Mouse (Mus musculus): ENCODE measurements around the gene Cygb. TPM values are rescaled to one million over a fixed set of nuclear protein-coding genes. Genes with fewer than 3 reads are reported as not detected.
"Not testable (repeated sequence)": the region's sequence is repeated elsewhere in the genome, so short reads cannot be mapped to it uniquely, and the experiment has no call there.

Cygb gene
- polyA plus RNA-seq, 1 experiment from 2014 or later, result 16.0 TPM

DNA sequence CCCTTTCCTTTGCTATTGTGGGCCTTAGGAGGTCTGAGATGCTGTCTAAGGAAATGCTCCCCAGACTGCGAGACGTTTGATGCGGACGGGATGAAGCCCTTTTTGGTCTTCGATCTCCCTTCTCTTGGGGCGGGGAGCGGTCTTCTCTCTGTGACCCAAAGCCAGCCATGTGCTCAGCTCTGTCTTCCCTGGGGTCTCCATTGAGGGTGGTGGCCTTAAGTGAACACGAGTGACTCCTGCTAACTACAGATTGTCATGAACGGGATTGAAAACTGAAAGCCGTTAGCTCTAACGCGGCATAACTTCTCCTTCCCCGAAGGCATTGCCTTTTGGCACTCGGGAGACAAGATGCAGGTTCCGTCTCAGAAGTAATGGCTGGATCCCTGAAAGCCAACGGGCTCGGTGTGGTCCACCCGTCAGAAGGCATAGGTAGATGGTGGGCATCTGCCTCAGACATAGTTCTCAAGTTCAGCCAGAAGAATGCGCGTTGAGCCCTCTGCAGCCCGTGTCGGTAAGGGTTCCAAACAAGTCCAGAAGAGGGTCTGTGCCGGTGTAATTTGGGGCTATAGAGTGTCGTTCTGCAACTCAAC lies 17.8 kb upstream of the Cygb start:
- no peaks in the 10 kb centered on the region for H3K9me3 ChIP-seq (replicated peaks)
- peak overlapping the region; percentile 83 for H3K27ac ChIP-seq
- under 1% methylated on average over 24 of the region's 24 CpGs for WGBS
- H3K27me3 ChIP-seq, result peaks cover 4% of the 10 kb centered on the region; the same call in 1 of the 2 replicates
- peaks cover 43% of the 10 kb centered on the region for H3K36me3 ChIP-seq
- H3K9ac ChIP-seq, result peak overlapping the region; percentile 90
- H3K4me1 ChIP-seq, result peaks cover 53% of the 10 kb centered on the region
- peak overlapping the region; percentile 88 for H3K4me3 ChIP-seq (replicated peaks)
- peak overlapping the region; percentile 72 for H3K4me2 ChIP-seq
- ATAC-seq (replicated peaks; ENCODE audit: low FRiP score), result peak; percentile 7; the same call in 1 of the 2 replicates

DNA sequence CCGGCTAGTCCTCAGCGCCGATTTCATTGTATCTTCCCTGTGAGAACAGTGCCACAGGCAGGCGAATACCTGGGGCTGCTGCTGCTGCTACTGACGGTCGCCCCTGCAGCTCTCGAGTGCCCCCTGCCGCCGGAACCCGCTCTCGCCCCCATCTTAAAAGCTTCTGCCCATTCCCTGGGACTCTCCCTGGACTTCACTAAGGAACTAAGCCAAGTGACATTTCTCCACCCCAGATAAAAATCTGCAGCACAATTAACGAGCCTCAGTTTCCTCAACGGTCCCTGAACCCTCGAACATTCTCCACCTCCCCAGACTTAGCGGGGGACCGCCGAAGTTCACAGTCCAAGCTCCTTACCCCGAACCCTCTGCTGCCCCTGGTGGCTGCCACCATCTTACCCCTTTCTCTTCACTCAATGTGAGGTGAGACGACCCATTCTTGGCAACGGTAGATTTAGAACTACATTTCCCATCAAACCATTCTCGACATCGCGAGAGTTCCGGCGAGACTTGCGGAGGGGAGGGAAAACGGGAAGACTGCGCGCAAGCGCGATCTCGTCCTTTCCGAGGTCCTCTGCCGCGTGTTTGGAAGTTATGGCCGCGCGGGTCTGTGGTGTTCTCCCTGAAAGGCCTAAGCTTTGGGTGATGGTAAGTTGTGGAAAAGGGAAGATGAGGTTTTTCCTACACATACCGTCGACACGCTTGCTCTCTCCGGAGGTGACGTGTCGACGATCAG lies 17.2 kb upstream of the Cygb start:
- Histone ChIP-seq H3K9ac (peak overlapping the region; percentile 90), H3K27ac (peak overlapping the region; percentile 83), H3K36me3 (peaks cover 37% of the 10 kb centered on the region), H3K9me3 (replicated peaks) (no peaks in the 10 kb centered on the region), H3K4me3 (replicated peaks) (peak overlapping the region; percentile 88), H3K27me3 (peaks cover 4% of the 10 kb centered on the region; the same call in 1 of the 2 replicates), H3K4me2 (peak overlapping the region; percentile 72), H3K4me1 (peaks cover 51% of the 10 kb centered on the region)
- ATAC-seq (replicated peaks; ENCODE audit: low FRiP score), result peak; percentile 86
- WGBS, result 2% methylated on average over 45 of the region's 45 CpGs

DNA sequence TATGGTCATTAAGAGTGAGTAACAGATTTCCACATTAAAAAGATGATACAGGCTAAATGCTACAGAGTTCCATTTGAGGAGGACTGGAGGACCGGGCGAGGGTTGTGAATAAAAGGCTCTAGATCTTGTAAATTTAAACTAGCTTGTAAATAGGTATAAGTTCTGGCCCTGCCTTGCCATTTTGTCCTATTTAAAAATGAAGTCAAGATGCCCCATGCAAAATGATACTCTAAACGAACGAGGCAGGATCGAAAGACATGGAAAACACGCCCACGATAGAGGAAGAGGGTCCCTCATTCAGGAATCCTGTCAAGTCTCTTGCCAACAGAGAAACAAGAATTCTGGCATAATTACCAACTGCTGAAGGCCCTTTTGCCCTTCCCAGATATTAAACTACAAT lies 16.3 kb upstream of the Cygb start:
- 79% methylated on average over 7 of the region's 7 CpGs for WGBS
- H3K4me2 ChIP-seq, result no peak overlapping the region
- no peak overlapping the region for H3K27ac ChIP-seq
- ATAC-seq (replicated peaks; ENCODE audit: low FRiP score), result no peak
- H3K4me3 ChIP-seq (replicated peaks), result no peak overlapping the region
- peaks cover 28% of the 10 kb centered on the region for H3K36me3 ChIP-seq
- peaks cover 4% of the 10 kb centered on the region; the same call in 1 of the 2 replicates for H3K27me3 ChIP-seq
- peaks cover 53% of the 10 kb centered on the region for H3K4me1 ChIP-seq
- H3K9me3 ChIP-seq (replicated peaks), result no peaks in the 10 kb centered on the region
- H3K9ac ChIP-seq, result no peak overlapping the region

DNA sequence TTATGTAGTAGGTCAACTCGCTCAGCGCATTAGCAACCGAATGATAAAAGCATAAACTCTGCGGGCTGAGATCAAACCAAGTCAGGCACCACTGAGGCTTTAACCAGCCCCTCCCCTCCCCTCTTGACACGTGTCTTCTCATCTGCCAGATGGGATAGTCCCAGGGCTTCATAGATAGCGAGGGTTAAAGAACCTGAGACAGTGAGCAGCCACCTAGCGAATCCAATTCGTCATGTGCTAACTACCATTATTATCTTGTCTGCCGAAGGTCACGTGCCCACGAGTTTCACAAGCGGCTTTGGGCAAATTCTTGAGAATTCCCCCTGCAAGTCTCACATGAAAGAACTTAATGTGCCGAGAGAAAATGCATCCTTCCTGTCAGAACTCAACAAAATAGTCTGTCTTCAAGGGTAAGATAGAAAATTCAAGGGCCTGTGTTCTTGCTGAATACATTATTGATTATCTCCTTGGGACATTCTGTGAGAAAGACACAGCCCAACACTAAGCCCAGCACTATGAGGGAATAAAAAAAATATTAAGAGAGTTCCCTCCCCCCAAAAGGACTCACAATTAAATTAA lies 15.8 kb upstream of the Cygb start:
- WGBS, result 44% methylated on average over 13 of the region's 13 CpGs
- ATAC-seq (replicated peaks; ENCODE audit: low FRiP score), result no peak

DNA sequence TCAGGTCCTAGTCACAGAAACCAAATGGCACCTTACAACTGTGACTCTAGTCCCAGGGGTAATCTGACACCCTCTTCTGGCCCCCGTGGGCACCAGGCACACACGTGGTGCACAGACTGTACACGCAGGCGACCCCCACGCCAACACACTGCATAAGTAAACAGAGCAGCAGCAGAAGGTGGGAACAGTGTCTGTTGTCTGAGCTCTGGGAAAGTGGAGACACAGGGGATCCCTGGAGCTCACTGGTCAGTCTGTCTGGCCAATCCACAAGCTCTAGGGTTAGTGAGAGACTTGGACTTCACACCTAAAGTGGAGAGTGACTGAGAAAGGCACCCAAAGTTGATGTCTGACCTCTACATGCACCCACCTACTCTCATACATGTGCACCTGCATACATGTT lies 15.2 kb upstream of the Cygb start:
- H3K9ac ChIP-seq, result no peak overlapping the region
- H3K4me3 ChIP-seq (replicated peaks), result no peak overlapping the region
- H3K4me2 ChIP-seq, result no peak overlapping the region
- ATAC-seq (replicated peaks; ENCODE audit: low FRiP score), result no peak
- H3K27ac ChIP-seq, result no peak overlapping the region
- peaks cover 5% of the 10 kb centered on the region; the same call in 1 of the 2 replicates for H3K27me3 ChIP-seq
- H3K9me3 ChIP-seq (replicated peaks), result no peaks in the 10 kb centered on the region
- 14% methylated on average over 5 of the region's 5 CpGs for WGBS
- peaks cover 42% of the 10 kb centered on the region for H3K4me1 ChIP-seq
- peaks cover 17% of the 10 kb centered on the region for H3K36me3 ChIP-seq

More for the DNA sequence above, 15.8 kb upstream of the Cygb start:
- Histone ChIP-seq H3K4me3 (replicated peaks) (no peak overlapping the region), H3K36me3 (peaks cover 23% of the 10 kb centered on the region), H3K9me3 (replicated peaks) (no peaks in the 10 kb centered on the region), H3K4me2 (no peak overlapping the region), H3K9ac (no peak overlapping the region), H3K27ac (no peak overlapping the region), H3K27me3 (peaks cover 4% of the 10 kb centered on the region; the same call in 1 of the 2 replicates), H3K4me1 (peaks cover 48% of the 10 kb centered on the region)

DNA sequence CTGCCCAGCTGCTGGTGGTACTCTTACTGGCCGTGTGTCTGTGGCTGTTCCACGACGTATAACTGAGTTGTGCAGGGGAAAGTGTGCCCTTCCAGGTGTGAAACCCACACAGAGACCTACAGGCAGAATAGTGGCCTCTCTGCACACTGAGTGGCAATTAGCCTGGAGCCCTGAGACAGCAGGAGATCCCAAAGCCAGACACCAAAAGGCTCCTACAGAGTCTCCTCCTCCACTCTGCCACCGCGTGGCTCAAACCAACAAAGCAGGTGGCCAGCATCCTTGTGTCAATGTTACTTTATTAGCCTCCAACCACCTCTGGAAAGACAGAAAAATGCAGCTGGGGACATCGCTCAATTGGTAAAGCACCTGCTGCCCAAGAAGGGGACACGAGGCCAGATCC lies 14.7 kb upstream of the Cygb start:
- Histone ChIP-seq H3K9me3 (replicated peaks) (no peaks in the 10 kb centered on the region), H3K36me3 (peaks cover 12% of the 10 kb centered on the region), H3K9ac (no peak overlapping the region), H3K4me3 (replicated peaks) (no peak overlapping the region), H3K4me1 (peaks cover 42% of the 10 kb centered on the region), H3K4me2 (no peak overlapping the region), H3K27me3 (peaks cover 10% of the 10 kb centered on the region), H3K27ac (no peak overlapping the region)
- no peak for ATAC-seq (replicated peaks; ENCODE audit: low FRiP score)
- WGBS, result 26% methylated on average over 7 of the region's 7 CpGs

DNA sequence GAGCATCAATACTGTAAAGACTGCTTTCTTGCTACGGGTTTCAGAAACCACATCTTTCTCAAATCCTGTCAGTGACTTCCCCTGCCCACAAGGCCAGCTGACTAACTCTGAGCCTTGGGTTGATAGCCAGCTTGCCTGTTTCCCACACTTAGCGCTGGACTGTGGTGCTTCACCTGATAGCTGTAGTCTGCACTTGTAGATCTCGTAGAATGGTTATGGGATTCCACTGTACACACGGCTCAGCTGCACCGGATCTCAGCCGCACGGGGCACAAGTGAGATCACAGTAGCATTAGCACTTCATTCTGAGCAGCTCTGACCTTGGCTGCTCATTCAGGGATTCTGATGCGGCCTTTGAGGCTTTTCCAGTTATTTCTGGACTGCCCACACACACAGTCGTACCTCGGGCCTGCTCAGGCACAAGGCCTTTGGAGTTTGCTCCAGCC lies 14.3 kb upstream of the Cygb start:
- no peak overlapping the region for H3K4me3 ChIP-seq (replicated peaks)
- no peak overlapping the region for H3K4me2 ChIP-seq
- H3K4me1 ChIP-seq, result peaks cover 42% of the 10 kb centered on the region
- WGBS, result 75% methylated on average over 10 of the region's 10 CpGs
- no peak for ATAC-seq (replicated peaks; ENCODE audit: low FRiP score)
- H3K27ac ChIP-seq, result no peak overlapping the region
- H3K9me3 ChIP-seq (replicated peaks), result no peaks in the 10 kb centered on the region
- peaks cover 12% of the 10 kb centered on the region for H3K27me3 ChIP-seq
- H3K9ac ChIP-seq, result no peak overlapping the region
- H3K36me3 ChIP-seq, result peaks cover 8% of the 10 kb centered on the region

DNA sequence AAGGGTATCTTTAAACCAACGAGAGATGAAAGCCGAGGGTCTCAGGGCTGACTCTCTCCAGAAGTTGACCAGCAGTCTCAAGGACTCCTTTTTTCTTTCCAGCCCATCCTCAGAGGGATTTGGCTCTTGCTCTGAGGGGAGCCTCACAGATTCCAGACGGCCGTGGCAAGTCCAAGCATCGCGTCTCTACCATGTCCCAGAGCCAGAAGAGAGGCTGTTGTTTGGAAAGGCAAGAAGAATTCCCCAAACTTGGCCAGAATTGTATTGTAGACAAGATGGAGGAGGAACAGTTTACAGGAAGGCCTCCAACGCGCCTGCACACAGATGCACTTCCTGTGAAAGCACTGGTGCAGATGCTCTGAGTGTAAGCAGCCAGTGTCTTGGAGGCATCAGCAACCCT lies 13.8 kb upstream of the Cygb start:
- H3K27ac ChIP-seq, result no peak overlapping the region
- no peak overlapping the region for H3K4me3 ChIP-seq (replicated peaks)
- ATAC-seq (replicated peaks; ENCODE audit: low FRiP score), result no peak
- WGBS, result 85% methylated on average over 8 of the region's 8 CpGs
- H3K9me3 ChIP-seq (replicated peaks), result no peaks in the 10 kb centered on the region
- no peak overlapping the region for H3K4me2 ChIP-seq
- peaks cover 17% of the 10 kb centered on the region for H3K27me3 ChIP-seq
- H3K9ac ChIP-seq, result no peak overlapping the region
- peaks cover 42% of the 10 kb centered on the region for H3K4me1 ChIP-seq
- H3K36me3 ChIP-seq, result peaks cover 3% of the 10 kb centered on the region

DNA sequence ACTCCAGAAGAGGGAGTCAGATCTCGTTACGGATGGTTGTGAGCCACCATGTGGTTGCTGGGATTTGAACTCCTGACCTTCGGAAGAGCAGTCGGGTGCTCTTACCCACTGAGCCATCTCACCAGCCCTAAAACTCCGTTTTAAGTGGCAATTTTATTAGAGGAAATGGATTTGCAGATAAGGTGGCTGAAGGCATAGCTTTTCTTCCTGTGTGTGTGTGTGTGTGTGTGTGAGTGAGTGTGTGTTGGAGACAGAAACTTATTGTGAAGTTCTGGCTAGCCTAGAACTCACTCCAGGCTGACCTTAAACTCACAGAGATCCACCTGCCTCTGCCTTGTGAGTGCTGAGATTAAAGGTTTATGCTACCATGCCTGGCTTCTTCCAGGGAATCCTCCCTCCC lies 12.9 kb upstream of the Cygb start:
- H3K36me3 ChIP-seq; H3K9me3 ChIP-seq (replicated peaks); H3K4me2 ChIP-seq; H3K4me3 ChIP-seq (replicated peaks); ATAC-seq (replicated peaks; ENCODE audit: low FRiP score); H3K9ac ChIP-seq; H3K27ac ChIP-seq: not testable (repeated sequence)
- WGBS, result 80% methylated on average over 4 of the region's 5 CpGs
- Histone ChIP-seq H3K4me1 (peaks cover 44% of the 10 kb centered on the region), H3K27me3 (peaks cover 19% of the 10 kb centered on the region)

DNA sequence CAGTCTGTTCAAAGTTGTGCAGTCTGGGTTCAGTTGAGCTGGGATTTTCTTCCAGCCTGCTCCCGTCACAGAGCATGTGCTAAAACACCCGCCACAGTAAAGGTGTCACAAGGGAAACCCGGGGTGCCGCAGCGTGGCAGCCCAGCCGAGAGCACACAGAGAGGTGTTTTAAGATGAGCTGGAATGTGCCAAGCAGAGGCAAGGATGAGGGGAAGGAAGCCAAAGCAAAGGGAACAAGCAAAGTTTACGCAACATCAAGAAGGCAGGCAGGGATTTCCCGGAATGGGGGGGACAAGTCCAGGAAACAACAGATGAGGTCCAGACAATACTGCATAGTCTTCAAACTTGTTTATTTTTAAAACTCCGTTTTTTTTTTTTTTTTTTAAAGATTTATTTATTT lies 12.5 kb upstream of the Cygb start:
- H3K4me2 ChIP-seq, result no peak overlapping the region
- H3K4me1 ChIP-seq, result peaks cover 49% of the 10 kb centered on the region
- WGBS, result 63% methylated on average over 9 of the region's 9 CpGs
- H3K9ac ChIP-seq, result no peak overlapping the region
- no peaks in the 10 kb centered on the region for H3K9me3 ChIP-seq (replicated peaks)
- ATAC-seq (replicated peaks; ENCODE audit: low FRiP score), result no peak
- H3K36me3 ChIP-seq, result no peaks in the 10 kb centered on the region
- H3K4me3 ChIP-seq (replicated peaks), result no peak overlapping the region
- no peak overlapping the region for H3K27ac ChIP-seq
- H3K27me3 ChIP-seq, result peaks cover 20% of the 10 kb centered on the region

DNA sequence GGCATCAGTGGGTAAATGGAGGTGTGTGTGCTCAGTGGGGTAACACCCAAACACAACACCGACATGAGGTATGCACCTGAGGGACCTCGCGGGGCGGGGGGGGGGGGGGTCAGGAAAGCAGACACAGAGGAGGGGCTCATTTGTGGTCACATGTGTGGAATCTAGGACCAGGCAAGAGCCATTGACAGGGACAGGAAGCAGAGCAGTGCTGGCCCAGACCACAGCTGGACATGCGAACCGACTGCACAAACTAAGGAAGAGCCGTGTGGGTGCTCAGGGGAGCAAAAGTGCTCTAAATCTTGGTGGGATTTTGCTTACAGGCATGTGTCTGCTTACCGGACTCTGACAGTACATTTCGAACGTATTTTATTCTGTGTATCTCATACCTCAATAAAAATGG lies 11.2 kb upstream of the Cygb start:
- no peak overlapping the region for H3K4me3 ChIP-seq (replicated peaks)
- no peaks in the 10 kb centered on the region for H3K36me3 ChIP-seq
- H3K27me3 ChIP-seq, result peaks cover 26% of the 10 kb centered on the region
- WGBS, result 64% methylated on average over 10 of the region's 10 CpGs
- H3K27ac ChIP-seq, result no peak overlapping the region
- no peaks in the 10 kb centered on the region for H3K9me3 ChIP-seq (replicated peaks)
- ATAC-seq (replicated peaks; ENCODE audit: low FRiP score), result no peak
- H3K4me2 ChIP-seq, result no peak overlapping the region
- peaks cover 52% of the 10 kb centered on the region for H3K4me1 ChIP-seq
- no peak overlapping the region for H3K9ac ChIP-seq

DNA sequence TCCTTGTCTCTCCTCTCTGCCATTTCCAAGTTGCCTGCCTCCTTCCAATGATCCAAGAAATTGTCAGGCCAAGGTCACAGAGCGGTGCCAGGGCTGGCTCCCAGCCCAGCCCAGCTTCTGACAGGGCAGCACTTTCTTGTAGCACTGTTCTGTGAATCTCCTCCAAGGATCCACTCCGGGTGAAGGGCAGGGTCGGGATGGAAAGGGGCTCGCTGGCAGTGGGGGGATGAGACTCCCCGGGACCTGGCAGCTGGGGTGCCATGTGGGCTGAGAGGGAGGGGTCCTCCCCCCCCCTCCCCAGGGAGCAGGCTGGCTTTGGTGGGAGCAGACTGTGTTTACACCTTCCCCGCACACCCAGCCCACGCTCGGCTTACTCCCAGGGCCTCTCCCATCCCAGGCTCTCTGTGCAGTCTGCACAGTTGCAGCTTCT lies 7.8 kb upstream of the Cygb start:
- peak overlapping the region; percentile 15; the same call in 1 of the 2 replicates for H3K27ac ChIP-seq
- H3K4me1 ChIP-seq, result peaks cover 70% of the 10 kb centered on the region
- peaks cover 22% of the 10 kb centered on the region for H3K27me3 ChIP-seq
- peak overlapping the region; percentile 17; the same call in 1 of the 2 replicates for H3K9ac ChIP-seq
- H3K4me2 ChIP-seq, result 0 out of 2 replicates have a peak overlapping the region, but pooled peaks have one; percentile 30
- H3K36me3 ChIP-seq, result no peaks in the 10 kb centered on the region
- ATAC-seq (replicated peaks; ENCODE audit: low FRiP score), result no peak
- H3K4me3 ChIP-seq (replicated peaks), result no peak overlapping the region
- no peaks in the 10 kb centered on the region for H3K9me3 ChIP-seq (replicated peaks)
- WGBS, result 44% methylated on average over 8 of the region's 8 CpGs
